Mouse (Mus musculus) embryonic facial prominence, embryonic 12.5 days (tissue): ENCODE results near the gene Kdm4a. TPM values are rescaled to one million over a fixed set of nuclear protein-coding genes. Genes with fewer than 3 reads are reported as not detected.

Source experiments
- microRNA-seq: library from miRNA; unstranded; fragments of <30 nt; microRNA quantifications from one replicate; pipeline ENCODE4, GENCODE M21; 2017
- polyA plus RNA-seq: library from polyadenylated mRNA; unstranded; fragments of >200 nt; fragmentation: Nextera tagmentation; extraction: Ambion mirVana; gene quantifications from 2 replicates; pipeline ENCODE4 v1.2.1, GENCODE M21; 2016

The Kdm4a gene
- polyA plus RNA-seq, 1 experiment from 2014 or later, result 58.3 TPM

Small RNA genes lying within 50 kb of the gene (microRNA-seq; reads per million reads assigned to microRNA genes)
- 3.1 reads per million, percentile 13 among the genes with 10 or more reads in this experiment for gene Mir7226

Other genes with a start within 250 kb of the Kdm4a start
- 10.8 and 12.0 TPM in 2 replicates for gene St3gal3, start 45.1 kb downstream of the Kdm4a start, polyA plus RNA-seq
- 90.7 and 98.6 TPM in 2 replicates for gene Ptprf, start 111.4 kb upstream of the Kdm4a start, polyA plus RNA-seq
- 11.1 and 11.3 TPM in 2 replicates for gene Szt2, start 229.2 kb upstream of the Kdm4a start, polyA plus RNA-seq
- gene Med8, start 229.3 kb upstream of the Kdm4a start, polyA plus RNA-seq, result 125 TPM in 2 replicates
- gene Elovl1, start 248.1 kb upstream of the Kdm4a start, polyA plus RNA-seq, result 48.4 and 50.3 TPM in 2 replicates